ENCODE assay signal across 9 mouse cellular contexts in the genomic region with DNA sequence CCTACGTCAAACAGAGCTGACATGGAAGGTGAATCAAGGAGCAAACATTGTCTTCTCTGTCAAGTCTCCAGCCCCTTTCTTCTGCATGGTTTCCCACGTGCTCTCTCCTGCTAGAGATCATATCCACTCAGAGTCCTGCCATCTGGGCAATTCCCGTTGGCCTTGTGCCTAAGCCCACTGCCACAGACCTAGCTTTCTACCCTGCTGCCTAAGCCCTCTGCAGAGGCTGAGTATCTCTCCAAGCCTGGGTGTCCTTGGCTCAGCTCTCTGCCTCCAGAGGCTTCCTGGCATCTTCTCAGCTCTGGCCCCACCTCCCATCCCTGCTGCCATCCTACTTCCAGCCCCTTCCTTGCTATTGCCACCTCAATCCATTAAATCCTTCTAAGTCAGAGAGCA.
DNase-seq lines count a peak whose midpoint lies in the region; ATAC-seq lines count a peak whose summit lies in the region.
"Had no signal": no experiment of that assay in that cellular context is flagged by ENCODE, and none has a peak within 500 bp of the region (broad histone marks: within the 10 kb centered on the region; RNA-seq: fewer than 3 reads in every experiment).

No protein-coding gene starts in this region.

- no peaks in the 10 kb centered on the region for H3K9me3 ChIP-seq in heart, embryonic 12.5 days (replicated peaks)
- H3K9me3 ChIP-seq in liver, embryonic 11.5 days (ENCODE audit: control insufficient read depth, low read length), result no peaks in the 10 kb centered on the region

- WGBS in heart, embryonic 12.5 days, result 74% methylated on average over 3 of the region's 3 CpGs
- WGBS in liver, embryonic 11.5 days, result 77% methylated on average over 3 of the region's 3 CpGs

- peak; percentile 12 for DNase-seq in heart, postnatal 25 days (ENCODE audit: low spot score)
- DNase-seq in MN1 (ENCODE audit: low spot score), result peak; percentile 63
- DNase-seq in cerebellum, adult 11 months, result peak; percentile 32
- peak; percentile 5 for DNase-seq in layer of hippocampus, adult 9-10 months (ENCODE audit: low spot score)
- no peak for DNase-seq in thymus, postnatal 36 days
- no peak for DNase-seq in liver, embryonic 11.5 days (ENCODE audit: low spot score)

- H3K9ac ChIP-seq in heart, embryonic 12.5 days, result no peak overlapping the region
- no peak overlapping the region for H3K9ac ChIP-seq in liver, embryonic 11.5 days (ENCODE audit: low read depth, low read length)

- H3K4me1 ChIP-seq in heart, embryonic 12.5 days (replicated peaks), result peaks cover 19% of the 10 kb centered on the region
- H3K4me1 ChIP-seq in liver, embryonic 11.5 days (replicated peaks; ENCODE audit: control insufficient read depth, insufficient read depth, low read length), result no peaks in the 10 kb centered on the region

- H3K4me2 ChIP-seq in heart, embryonic 12.5 days, result no peak overlapping the region
- H3K4me2 ChIP-seq in liver, embryonic 11.5 days, result no peak overlapping the region

- H3K27me3 ChIP-seq in heart, embryonic 12.5 days (replicated peaks), result no peaks in the 10 kb centered on the region
- H3K27me3 ChIP-seq in liver, embryonic 11.5 days (replicated peaks; ENCODE audit: control insufficient read depth, insufficient read depth, low read length), result no peaks in the 10 kb centered on the region

- H3K36me3 ChIP-seq in heart, embryonic 12.5 days, result 0 out of 2 replicates have a peak, but pooled peaks cover 1% of the 10 kb centered on the region
- no peaks in the 10 kb centered on the region for H3K36me3 ChIP-seq in liver, embryonic 11.5 days (ENCODE audit: control insufficient read depth, insufficient read depth, low read length)
- H3K36me3 ChIP-seq: G1E had no signal

- H3K27ac ChIP-seq in heart, embryonic 12.5 days (ENCODE audit: poor library complexity, severe bottlenecking), result no peak overlapping the region
- no peak overlapping the region for H3K27ac ChIP-seq in liver, embryonic 11.5 days (ENCODE audit: low read depth, low read length)

- intact Hi-C loops in heart, postnatal 25 days (cut with DNase I), result loop anchor here (5.0 kb wide), 1 partner anchor 46 kb away; no protein-coding TSS in a partner anchor

- ATAC-seq in heart, embryonic 12.5 days (ENCODE audit: insufficient number of reproducible peaks, low FRiP score), result no peak
- no peak for ATAC-seq in megakaryocyte, adult 5-6 weeks (ENCODE audit: poor library complexity, severe bottlenecking)
- no peak for ATAC-seq in liver, embryonic 11.5 days (replicated peaks; ENCODE audit: low FRiP score)

- no peak overlapping the region for H3K4me3 ChIP-seq in heart, embryonic 12.5 days
- H3K4me3 ChIP-seq in liver, embryonic 11.5 days (ENCODE audit: low read depth, low read length), result no peak overlapping the region

Comparison
In these comparisons a context has a peak if more than half of its experiments do, and no peak if none do; other contexts are left out.
1. DNase-seq: peak in heart, postnatal 25 days (single experiment), MN1 (single experiment), cerebellum, adult 11 months (single experiment) and layer of hippocampus, adult 9-10 months (single experiment); none in thymus, postnatal 36 days (0 of 2) and liver, embryonic 11.5 days (single experiment).